Mouse (Mus musculus) forebrain, postnatal 0 days (tissue): Measurements from ENCODE around the gene Gm4450. TPM values are rescaled to one million over a fixed set of nuclear protein-coding genes. Genes with fewer than 3 reads are reported as not detected.
A peak's percentile ranks its signal among the peaks of the same experiment; 100 is the strongest.
"Not testable (repeated sequence)": the region's sequence is repeated elsewhere in the genome, so short reads cannot be mapped to it uniquely, and the experiment has no call there.

Source experiments
- ATAC-seq: fragments of 200-750 bp; cut with Nextera tagmentation; 2 replicates; pipeline ENCODE4 v1.8.0; 2017; ENCODE audit warnings: mild to moderate bottlenecking, moderate library complexity
- DNase-seq: peaks from one replicate; pipeline ENCODE4 v3.0.0-alpha.2; 2015
- H3K27ac ChIP-seq: fragments of 300-500 bp; sonication (generic); 2 replicates; pipeline ENCODE4 v1.5.1; 2014; ENCODE audit warnings: low read depth, mild to moderate bottlenecking, antibody characterized with exemption, low read length, moderate library complexity, mixed read lengths
- H3K27me3 ChIP-seq: fragments of 300-500 bp; sonication (generic); 2 replicates; pipeline ENCODE4 v1.6.1; 2014; ENCODE audit warnings: mild to moderate bottlenecking, low read length, mixed read lengths; ENCODE audit not compliant: insufficient read depth
- H3K36me3 ChIP-seq: fragments of 300-500 bp; sonication (generic); 2 replicates; pipeline ENCODE4 v1.6.1; 2014; ENCODE audit warnings: mild to moderate bottlenecking, moderate library complexity; ENCODE audit not compliant: insufficient read depth
- H3K4me1 ChIP-seq: fragments of 300-500 bp; sonication (generic); 2 replicates; pipeline ENCODE4 v1.6.1; 2014; ENCODE audit warnings: antibody characterized with exemption; ENCODE audit not compliant: insufficient read depth
- H3K4me2 ChIP-seq: fragments of 300-500 bp; sonication (generic); 2 replicates; pipeline ENCODE4 v1.6.1; 2014; ENCODE audit warnings: low read depth, mild to moderate bottlenecking, moderate library complexity
- H3K4me3 ChIP-seq: fragments of 300-500 bp; sonication (generic); 2 replicates; pipeline ENCODE4 v1.5.1; 2014; ENCODE audit warnings: low read depth, low read length, mixed read lengths
- H3K9ac ChIP-seq: fragments of 300-500 bp; sonication (generic); 2 replicates; pipeline ENCODE4 v1.6.1; 2014; ENCODE audit warnings: mild to moderate bottlenecking
- H3K9me3 ChIP-seq: fragments of 300-500 bp; sonication (generic); 2 replicates; pipeline ENCODE4 v1.6.1; 2016; ENCODE audit warnings: low read length
- CTCF ChIP-seq: sonication (generic); IDR thresholded peaks from 2 replicates; pipeline ENCODE4 v1.5.1; 2016; ENCODE audit warnings: antibody characterized with exemption, control low read depth, low read depth
- WGBS: fragments of 180-500 bp; shearing (Covaris S2); extraction: QIAGEN DNeasy Blood & Tissue Kit; methylation state at CpG from one replicate; pipeline ENCODE4 v1.1.7; 2014; 5-methylcytosine and 5-hydroxymethylcytosine counted together
- polyA plus RNA-seq: library from polyadenylated mRNA; unstranded; fragments of >200 nt; fragmentation: Nextera tagmentation; extraction: Ambion mirVana; gene quantifications from 2 replicates; pipeline ENCODE4 v1.2.1, GENCODE M21; 2015
- total RNA-seq: library from RNA; depleted of rRNA; stranded (reverse); fragments of >200 nt; gene quantifications from 2 replicates; pipeline ENCODE4 v1.2.3, GENCODE M21; 2014

Gene Gm4450
- total and polyA plus RNA-seq, 2 experiments from 2014 or later: not detected

- H3K9me3 ChIP-seq: no peaks in the 10 kb centered on the region
- H3K36me3 ChIP-seq: no peaks in the 10 kb centered on the region
- no peaks in the 10 kb centered on the region for H3K27me3 ChIP-seq
- H3K4me2 ChIP-seq: no peak overlapping the region
- no peak overlapping the region for H3K9ac ChIP-seq
- H3K4me3 ChIP-seq: no peak overlapping the region
- no peak overlapping the region for H3K27ac ChIP-seq
- no peak for ATAC-seq
- no peak for TF ChIP-seq CTCF
- DNase-seq: no peak
- 83% methylated on average over 5 of the region's 5 CpGs for WGBS
- no peaks in the 10 kb centered on the region for H3K4me1 ChIP-seq
Measured at GRCm38 (mm10) chr3:98416426-98417250, 40.3 kb downstream of the Gm4450 start.

GRCm38 (mm10) chr3:98414296-98414695 is 42.6 kb downstream of the Gm4450 start:
- Histone ChIP-seq H3K9ac (no peak overlapping the region), H3K4me1 (no peaks in the 10 kb centered on the region), H3K36me3 (no peaks in the 10 kb centered on the region), H3K27ac (no peak overlapping the region), H3K27me3 (no peaks in the 10 kb centered on the region), H3K9me3 (no peaks in the 10 kb centered on the region), H3K4me3 (no peak overlapping the region), H3K4me2 (no peak overlapping the region)
- TF ChIP-seq CTCF: no peak
- WGBS: 90% methylated on average over 3 of the region's 3 CpGs
- no peak for DNase-seq
- no peak for ATAC-seq

GRCm38 (mm10) chr3:98413733-98414132 is 43.2 kb downstream of the Gm4450 start:
- DNase-seq: no peak
- Histone ChIP-seq H3K4me2 (no peak overlapping the region), H3K27ac (no peak overlapping the region), H3K36me3 (no peaks in the 10 kb centered on the region), H3K9ac (no peak overlapping the region), H3K27me3 (no peaks in the 10 kb centered on the region), H3K9me3 (no peaks in the 10 kb centered on the region), H3K4me1 (no peaks in the 10 kb centered on the region), H3K4me3 (no peak overlapping the region)
- no peak for TF ChIP-seq CTCF
- ATAC-seq: no peak
- WGBS: 81% methylated on average over 2 of the region's 2 CpGs

GRCm38 (mm10) chr3:98410619-98411580 is 46.0 kb downstream of the Gm4450 start:
- H3K4me1 ChIP-seq, H3K9me3 ChIP-seq, H3K4me2 ChIP-seq, H3K27me3 ChIP-seq, H3K4me3 ChIP-seq, DNase-seq, H3K36me3 ChIP-seq, H3K9ac ChIP-seq, ATAC-seq, H3K27ac ChIP-seq: not testable (repeated sequence)
- 89% methylated on average over 16 of the region's 27 CpGs for WGBS

- WGBS: 70% methylated on average over 5 of the region's 5 CpGs
- not testable (repeated sequence) for H3K36me3 ChIP-seq, H3K9me3 ChIP-seq, ATAC-seq, H3K4me1 ChIP-seq, H3K4me2 ChIP-seq, H3K27me3 ChIP-seq, H3K27ac ChIP-seq, H3K4me3 ChIP-seq, H3K9ac ChIP-seq, DNase-seq
Measured at GRCm38 (mm10) chr3:98407261-98407780, 49.6 kb downstream of the Gm4450 start.

- not testable (repeated sequence) for H3K27me3 ChIP-seq, H3K4me1 ChIP-seq, H3K4me3 ChIP-seq, H3K27ac ChIP-seq, DNase-seq, H3K9me3 ChIP-seq, H3K9ac ChIP-seq, H3K36me3 ChIP-seq, H3K4me2 ChIP-seq
- WGBS: 64% methylated on average over 12 of the region's 12 CpGs
- peak; percentile 66 for ATAC-seq
Measured at GRCm38 (mm10) chr3:98406569-98407144, 50.3 kb downstream of the Gm4450 start.

GRCm38 (mm10) chr3:98405877-98406276 is 51.0 kb downstream of the Gm4450 start:
- not testable (repeated sequence) for H3K27ac ChIP-seq, ATAC-seq, DNase-seq, H3K9ac ChIP-seq, H3K4me1 ChIP-seq, H3K27me3 ChIP-seq, H3K4me3 ChIP-seq, H3K4me2 ChIP-seq, H3K36me3 ChIP-seq, H3K9me3 ChIP-seq
- WGBS: 76% methylated on average over 5 of the region's 6 CpGs

- WGBS: 81% methylated on average over 7 of the region's 9 CpGs
- not testable (repeated sequence) for H3K9me3 ChIP-seq, H3K4me3 ChIP-seq, H3K27me3 ChIP-seq, H3K27ac ChIP-seq, H3K4me1 ChIP-seq, H3K9ac ChIP-seq, H3K36me3 ChIP-seq, H3K4me2 ChIP-seq, DNase-seq
- ATAC-seq: peak; percentile 16; the same call in 1 of the 2 replicates
Measured at GRCm38 (mm10) chr3:98404268-98404895, 52.5 kb downstream of the Gm4450 start.
